Mouse (Mus musculus) small intestine, adult 2 months (tissue): ENCODE results near the gene Ear1.
"Not testable (repeated sequence)": the region's sequence is repeated elsewhere in the genome, so short reads cannot be mapped to it uniquely, and the experiment has no call there.

Experiments
- CTCF ChIP-seq: fragments of 200-500 bp; IDR thresholded peaks from 2 replicates; pipeline ENCODE4 v1.5.1; 2012; ENCODE audit warnings: low read depth, mild to moderate bottlenecking, control low read depth, inconsistent platforms, low read length, moderate library complexity, mixed read lengths; ENCODE audit not compliant: insufficient replicate concordance, insufficient read length; ENCODE audit errors: extremely low read depth
- POLR2A ChIP-seq: fragments of 200-500 bp; IDR thresholded peaks from 2 replicates; pipeline ENCODE4 v1.6.1; 2012; ENCODE audit warnings: low read depth, mild to moderate bottlenecking, control low read depth, inconsistent platforms, low read length, moderate library complexity

DNA sequence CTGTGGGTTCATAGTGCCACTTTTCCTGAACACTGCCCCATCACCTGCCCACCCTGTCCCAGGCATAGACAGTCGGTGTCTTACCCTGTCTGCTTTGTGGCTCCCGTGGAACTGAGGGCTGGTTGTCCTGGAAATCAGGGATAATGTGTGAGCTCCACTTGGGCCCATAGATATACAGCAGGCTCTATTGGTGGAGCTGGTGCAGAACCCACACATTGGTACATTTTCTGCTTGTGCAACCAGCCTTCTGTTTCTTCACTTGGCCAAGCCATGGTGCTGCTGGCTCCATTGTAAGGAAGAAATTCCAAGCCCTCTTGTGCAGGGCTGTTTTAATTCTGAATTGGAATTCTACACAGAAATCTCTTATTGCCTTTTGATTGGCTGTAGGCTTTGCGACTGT is at the start of gene Ear1:
- TF ChIP-seq CTCF, POLR2A: not testable (repeated sequence)
